Mouse (Mus musculus) layer of hippocampus, postnatal 10 days (tissue): ENCODE results near the gene Efemp2. TPM values are rescaled to one million over a fixed set of nuclear protein-coding genes. Genes with fewer than 3 reads are reported as not detected.

ENCODE experiments used
- DNase-seq, 2 experiments: peaks; one replicate each; pipeline ENCODE4 v3.0.0; 2021; ENCODE audit warnings: low spot score in 2 of 2
- long read RNA-seq: library from polyadenylated mRNA; stranded (forward); transcript quantifications from one replicate; pipeline ENCODE4 v2.0.0, GENCODE M21; 2023
- total RNA-seq, 2 experiments: library from RNA; stranded (reverse); gene quantifications; 2 replicates each; pipeline ENCODE4 v1.2.3; 2021

The Efemp2 gene
- total RNA-seq: 10 to 100 TPM; 18.4 to 19.6 TPM
- long read RNA-seq, transcript Efemp2-204 (11 exons, 1,557 nt): major isoform, 15 of 28 reads
- long read RNA-seq, partial matches to known transcripts: 1 of 28 reads
- long read RNA-seq, other reads (novel, unspliced or antisense): 11 of 28 reads

GRCm38 (mm10) chr19:5473720-5474119, at the start of gene Efemp2:
Gene Efemp2 (plus strand): TSS chr19:5473954.
- peak; percentile 57 to 77 for DNase-seq

- peak; percentile 69 to 79 for DNase-seq
Measured at GRCm38 (mm10) chr19:5424092-5424781, 49.5 kb upstream of the Efemp2 start.

DNA sequence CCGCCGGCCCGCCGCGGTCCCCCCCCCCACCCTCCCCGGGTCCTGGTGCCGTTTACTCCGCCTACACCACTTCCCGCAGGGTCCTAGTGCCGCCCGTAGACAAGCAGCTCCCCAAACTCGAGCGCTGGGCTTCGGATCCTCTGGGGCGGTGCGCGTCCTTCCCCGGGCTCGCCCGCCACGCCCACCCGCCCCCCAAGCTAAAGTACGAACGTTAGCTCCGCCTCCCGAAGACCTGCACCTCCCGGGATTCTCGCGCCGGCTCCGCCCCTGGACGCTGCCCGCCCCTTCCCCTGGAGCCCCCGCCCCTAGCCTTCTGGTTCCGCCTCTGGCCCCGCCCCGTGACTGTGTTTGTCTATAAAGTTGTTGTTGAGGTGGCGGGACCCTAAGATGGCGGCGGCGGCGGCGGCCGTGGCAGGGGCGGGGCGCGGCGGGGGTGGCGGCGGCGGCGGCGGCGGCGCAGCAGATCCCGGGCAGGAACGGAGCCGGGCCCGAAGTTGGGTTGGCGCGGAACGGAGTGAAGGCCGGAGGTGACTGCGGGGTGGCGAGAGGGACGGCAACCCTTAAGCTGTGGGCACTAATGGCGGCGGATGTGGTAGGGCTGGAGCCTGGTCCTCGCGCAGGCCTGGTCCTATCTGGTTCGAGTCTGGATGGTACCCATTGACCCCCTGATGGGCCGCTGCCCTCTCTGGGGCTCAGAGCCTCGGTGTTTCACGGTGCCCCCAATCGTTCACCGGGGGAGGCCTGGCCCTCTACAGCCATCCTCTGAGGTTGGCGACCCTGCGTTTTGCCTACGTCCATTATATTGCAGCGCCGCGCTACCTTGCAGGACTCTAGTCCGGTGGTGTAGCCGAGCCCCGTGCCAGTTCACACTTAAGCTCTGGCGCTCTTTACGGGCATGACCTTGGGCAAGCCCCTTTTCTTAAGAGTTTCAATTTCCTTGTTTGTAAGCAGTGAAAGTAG, 48.7 kb upstream of the Efemp2 start, which contains the start of the genes Drap1 and AI837181:
Gene Drap1, minus strand, starts transcription at position 198 of the 960 bp plus-strand sequence.
Gene AI837181, plus strand, starts transcription at position 363 of the 960 bp plus-strand sequence.
- DNase-seq: peak; percentile 91 to 96

DNA sequence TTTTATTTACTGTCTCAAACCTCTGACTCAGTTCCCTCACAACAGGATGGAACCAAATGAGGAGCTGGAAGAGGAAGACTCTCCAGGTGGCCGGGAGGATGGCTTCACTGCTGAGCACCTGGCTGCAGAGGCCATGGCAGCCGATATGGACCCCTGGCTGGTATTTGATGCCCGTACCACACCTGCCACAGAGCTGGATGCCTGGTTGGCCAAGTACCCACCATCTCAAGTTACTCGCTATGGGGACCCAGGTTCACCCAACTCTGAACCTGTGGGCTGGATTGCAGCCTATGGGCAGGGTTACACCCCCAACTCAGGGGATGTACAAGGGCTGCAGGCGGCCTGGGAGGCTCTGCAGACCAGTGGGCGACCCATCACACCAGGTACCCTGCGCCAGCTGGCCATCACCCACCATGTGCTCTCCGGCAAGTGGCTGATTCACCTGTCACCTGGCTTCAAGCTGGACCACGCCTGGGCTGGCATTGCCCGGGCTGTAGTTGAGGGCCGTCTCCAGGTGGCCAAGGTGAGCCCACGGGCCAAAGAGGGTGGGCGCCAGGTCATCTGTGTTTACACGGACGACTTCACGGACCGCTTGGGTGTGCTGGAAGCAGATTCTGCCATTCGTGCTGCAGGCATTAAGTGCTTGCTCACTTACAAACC, 47.7 kb upstream of the Efemp2 start:
- no peak for DNase-seq

- no peak for DNase-seq
Measured at GRCm38 (mm10) chr19:5426640-5427290, 47.0 kb upstream of the Efemp2 start.

GRCm38 (mm10) chr19:5428083-5428482, 45.7 kb upstream of the Efemp2 start:
- no peak for DNase-seq

GRCm38 (mm10) chr19:5429219-5429618, 44.5 kb upstream of the Efemp2 start:
- DNase-seq: no peak

GRCm38 (mm10) chr19:5429806-5430205, 43.9 kb upstream of the Efemp2 start:
- DNase-seq: no peak

DNA sequence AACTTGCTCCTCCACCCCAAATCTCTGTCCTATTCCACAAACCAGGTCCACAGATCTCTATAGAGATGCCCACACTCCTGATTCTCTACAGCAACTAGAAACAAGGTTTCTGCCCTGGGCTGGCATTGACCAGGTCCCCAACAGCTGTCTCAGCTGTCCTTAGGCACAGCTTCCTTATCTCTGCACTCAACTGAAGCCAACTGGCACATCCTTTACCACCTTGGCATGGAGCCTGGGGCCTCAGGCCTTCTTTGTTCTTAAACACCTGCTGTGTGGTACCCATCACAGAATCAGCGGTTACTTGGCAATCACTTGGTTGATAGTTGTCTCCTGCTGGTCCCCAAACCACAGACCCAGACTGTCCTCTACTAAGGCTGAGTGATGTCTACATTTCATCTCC, 43.3 kb upstream of the Efemp2 start:
- DNase-seq: no peak

- no peak for DNase-seq
Measured at GRCm38 (mm10) chr19:5431911-5432464, 41.8 kb upstream of the Efemp2 start.

GRCm38 (mm10) chr19:5432992-5433852, 40.5 kb upstream of the Efemp2 start:
- DNase-seq: no peak

GRCm38 (mm10) chr19:5433951-5434350, 39.8 kb upstream of the Efemp2 start:
- no peak for DNase-seq

DNA sequence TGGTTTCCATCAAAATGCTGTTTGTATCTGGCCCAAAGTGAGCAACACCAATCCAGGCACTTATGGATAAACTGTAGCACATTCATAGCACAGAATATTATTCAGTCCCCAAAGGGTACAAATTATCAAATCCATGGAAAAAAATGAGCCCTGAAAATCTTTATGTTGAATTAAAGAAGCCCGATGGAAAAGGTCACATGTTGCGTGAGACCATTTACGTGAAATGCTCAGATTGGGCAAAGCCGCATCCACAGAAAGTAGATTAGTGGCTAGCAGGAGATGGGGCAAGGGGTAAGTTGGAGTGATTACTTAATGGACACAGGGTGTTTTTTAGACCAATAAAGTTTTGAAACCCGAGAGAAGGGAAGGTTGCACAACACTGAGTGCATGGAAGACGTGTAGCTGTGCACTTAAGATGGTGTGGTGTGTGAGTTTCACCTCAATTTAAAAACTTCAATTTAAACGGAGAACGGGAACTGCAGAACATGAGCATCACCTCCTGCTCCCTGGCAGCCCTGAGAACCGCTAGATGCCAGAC, 29.3 kb upstream of the Efemp2 start:
- no peak for DNase-seq

DNA sequence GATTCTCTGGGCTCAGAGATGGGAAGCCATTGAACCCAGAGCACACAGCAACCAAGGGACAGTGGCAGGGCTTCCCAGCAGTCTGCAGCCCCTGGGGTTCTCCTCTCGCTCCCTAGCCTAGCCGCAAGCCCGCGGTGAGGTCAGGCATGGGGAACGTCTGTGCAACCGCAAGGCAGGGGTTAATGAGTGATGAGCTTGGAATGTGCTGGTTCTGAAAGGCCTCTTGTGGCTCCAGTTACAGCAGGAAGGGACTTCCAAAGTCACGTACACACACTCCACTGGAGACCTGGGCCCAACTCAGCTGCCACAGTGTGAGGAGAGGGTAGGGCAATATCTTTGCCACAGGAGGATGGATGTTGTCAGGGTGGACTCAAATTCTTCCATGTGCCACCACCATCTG, 28.8 kb upstream of the Efemp2 start:
- DNase-seq: no peak

GRCm38 (mm10) chr19:5445747-5446146, 28.0 kb upstream of the Efemp2 start:
- no peak for DNase-seq

- DNase-seq: peak; percentile 60 to 67
Measured at GRCm38 (mm10) chr19:5447515-5448353, 26.0 kb upstream of the Efemp2 start, which contains the start of gene Fosl1. Gene Fosl1 (plus strand): TSS chr19:5447547.

GRCm38 (mm10) chr19:5448354-5449150, 25.2 kb upstream of the Efemp2 start:
- no peak for DNase-seq
